Mouse (Mus musculus) fat pad, adult 2 months (tissue): ENCODE measurements at regions not wholly inside any gene's neighbourhood (a gene's known extent, or its start where the extent isn't known, plus 50 kb on each side); places are given as distances from the start of the nearest gene placed in this dataset.
"Not testable (repeated sequence)": the region's sequence is repeated elsewhere in the genome, so short reads cannot be mapped to it uniquely, and the experiment has no call there.

Experiments
- DNase-seq: peaks from one replicate; pipeline ENCODE4 v3.0.0-alpha.2; 2011; ENCODE audit warnings: low read depth, low spot score; ENCODE audit errors: extremely low read depth

- DNase-seq = no peak
Measured at GRCm38 (mm10) chr1:145910637-145911369, 583.8 kb upstream of the Brinp3 start.

- DNase-seq = peak; percentile 16
Measured at GRCm38 (mm10) chr1:145935798-145936197, 558.8 kb upstream of the Brinp3 start.

GRCm38 (mm10) chr1:145957762-145958161 lies 536.8 kb upstream of the Brinp3 start:
- not testable (repeated sequence) for DNase-seq

- no peak for DNase-seq
Measured at GRCm38 (mm10) chr1:145962303-145962702, 532.3 kb upstream of the Brinp3 start.

GRCm38 (mm10) chr1:145968026-145968425 lies 526.5 kb upstream of the Brinp3 start:
- DNase-seq = no peak

GRCm38 (mm10) chr1:145972416-145972815 lies 522.1 kb upstream of the Brinp3 start:
- peak; percentile 18 for DNase-seq

GRCm38 (mm10) chr1:146002010-146002409 lies 492.6 kb upstream of the Brinp3 start:
- no peak for DNase-seq

GRCm38 (mm10) chr1:146015075-146015474 lies 479.5 kb upstream of the Brinp3 start:
- DNase-seq = no peak

GRCm38 (mm10) chr1:146026660-146027059 lies 467.9 kb upstream of the Brinp3 start:
- DNase-seq = no peak

- no peak for DNase-seq
Measured at GRCm38 (mm10) chr1:146027650-146028049, 466.9 kb upstream of the Brinp3 start.

GRCm38 (mm10) chr1:146032396-146032795 lies 462.2 kb upstream of the Brinp3 start:
- not testable (repeated sequence) for DNase-seq

- not testable (repeated sequence) for DNase-seq
Measured at GRCm38 (mm10) chr1:146032926-146033325, 461.6 kb upstream of the Brinp3 start.

GRCm38 (mm10) chr1:146052504-146052903 lies 442.1 kb upstream of the Brinp3 start:
- peak; percentile 10 for DNase-seq
